Mouse (Mus musculus): Measurements from ENCODE around the gene Clnk. TPM values are rescaled to one million over a fixed set of nuclear protein-coding genes. Genes with fewer than 3 reads are reported as not detected.

Gene Clnk
- total and polyA plus RNA-seq, 3 experiments = not detected

DNA sequence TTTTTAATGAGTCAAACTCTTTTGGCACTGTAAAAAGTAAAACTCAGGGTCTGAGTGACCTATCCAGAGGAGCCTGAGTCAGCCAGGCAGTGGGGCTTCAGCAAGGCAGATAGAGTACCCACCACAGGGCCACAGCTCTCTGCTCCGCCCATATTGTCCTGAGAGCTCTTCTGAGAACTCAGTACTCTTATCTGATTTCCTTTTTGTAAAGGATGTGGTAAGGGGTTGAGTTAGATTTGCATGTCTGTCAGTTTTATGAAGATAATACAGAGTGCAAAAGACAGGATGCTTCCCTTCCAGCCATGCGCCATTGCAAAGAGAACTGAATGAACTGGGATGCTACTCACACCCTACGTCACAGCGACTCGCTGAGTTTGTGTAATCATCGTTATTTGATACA lies 12.0 kb downstream of the Clnk start:
- H3K4me3 ChIP-seq (ENCODE audit: control insufficient read depth in 1 of 2, insufficient read depth in 1 of 2, low read depth in 2 of 2, low read length in 2 of 2) = no peak overlapping the region
- DNase-seq (ENCODE audit: low read depth, low spot score) = no peak
- H3K4me1 ChIP-seq (ENCODE audit: control insufficient read depth in 1 of 2, insufficient read depth in 2 of 2, low read length in 2 of 2) = no peaks in the 10 kb centered on the region
- no peaks in the 10 kb centered on the region for H3K79me2 ChIP-seq (ENCODE audit: control insufficient read depth, insufficient read depth, low read length, poor library complexity)
- TF ChIP-seq MAZ (IDR thresholded peaks at IDR 0.05; ENCODE audit: low read depth, low read length) (no peak), TBP (IDR thresholded peaks at IDR 0.05; ENCODE audit: low read depth, low read length) (no peak), MEF2A (IDR thresholded peaks at IDR 0.05; ENCODE audit: extremely low read depth, insufficient replicate concordance, low read depth, low read length, poor library complexity, severe bottlenecking) (no peak), TAL1 (IDR thresholded peaks at IDR 0.05; ENCODE audit: low read length) (no peak), POLR2A (IDR thresholded peaks at IDR 0.05; ENCODE audit: control insufficient read depth in 1 of 2, insufficient read depth in 1 of 2, low read depth in 1 of 2, low read length in 2 of 2, poor library complexity in 1 of 2) (no peak), NRF1 (IDR thresholded peaks at IDR 0.05; ENCODE audit: insufficient read depth, low read depth, low read length, poor library complexity, severe bottlenecking) (no peak), MAX (IDR thresholded peaks at IDR 0.05; ENCODE audit: low read length) (no peak), POLR2AphosphoS5 (IDR thresholded peaks at IDR 0.05; ENCODE audit: borderline replicate concordance, low read depth, low read length) (no peak)
- no peaks in the 10 kb centered on the region for H3K27me3 ChIP-seq (ENCODE audit: control insufficient read depth in 1 of 2, insufficient read depth in 2 of 2, low read length in 2 of 2)
- no peak overlapping the region for H3K9ac ChIP-seq (ENCODE audit: control insufficient read depth, low read depth, low read length, poor library complexity, severe bottlenecking)
- H3K27ac ChIP-seq (ENCODE audit: control insufficient read depth, low read depth, low read length) = no peak overlapping the region
- H3K9me3 ChIP-seq (replicated peaks; ENCODE audit: insufficient read depth, low read length) = no peaks in the 10 kb centered on the region
- H3K36me3 ChIP-seq (ENCODE audit: control insufficient read depth in 1 of 2, insufficient read depth in 2 of 2, low read length in 2 of 2) = no peaks in the 10 kb centered on the region

DNA sequence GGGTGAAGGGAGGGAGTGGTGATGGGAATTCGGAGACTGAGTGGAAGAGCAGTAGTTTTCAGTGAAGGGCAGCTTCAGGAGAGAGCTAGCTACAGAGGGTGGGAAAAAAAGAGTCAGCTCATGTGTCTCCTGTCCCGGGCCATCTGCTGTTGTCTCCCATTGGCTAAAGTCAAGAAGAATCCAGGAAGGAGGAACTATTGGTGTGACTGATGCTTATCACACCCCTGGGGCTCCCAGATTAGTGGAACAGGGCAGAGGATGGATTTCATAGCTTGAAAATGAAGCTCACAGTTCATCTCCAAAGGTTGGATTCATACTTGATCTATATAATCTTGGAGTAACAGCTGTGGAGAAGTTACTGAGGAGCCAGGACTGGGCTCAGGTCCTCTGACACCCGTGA lies 13.6 kb downstream of the Clnk start:
- Histone ChIP-seq H3K4me1 (ENCODE audit: control insufficient read depth in 1 of 2, insufficient read depth in 2 of 2, low read length in 2 of 2) (no peaks in the 10 kb centered on the region), H3K27me3 (ENCODE audit: control insufficient read depth in 1 of 2, insufficient read depth in 2 of 2, low read length in 2 of 2) (no peaks in the 10 kb centered on the region), H3K79me2 (ENCODE audit: control insufficient read depth, insufficient read depth, low read length, poor library complexity) (no peaks in the 10 kb centered on the region), H3K9me3 (replicated peaks; ENCODE audit: insufficient read depth, low read length) (no peaks in the 10 kb centered on the region), H3K27ac (ENCODE audit: control insufficient read depth, low read depth, low read length) (no peak overlapping the region), H3K36me3 (ENCODE audit: control insufficient read depth in 1 of 2, insufficient read depth in 2 of 2, low read length in 2 of 2) (no peaks in the 10 kb centered on the region), H3K9ac (ENCODE audit: control insufficient read depth, low read depth, low read length, poor library complexity, severe bottlenecking) (no peak overlapping the region), H3K4me3 (ENCODE audit: control insufficient read depth in 1 of 2, insufficient read depth in 1 of 2, low read depth in 2 of 2, low read length in 2 of 2) (no peak overlapping the region)
- TF ChIP-seq JUND (IDR thresholded peaks at IDR 0.05; ENCODE audit: low read depth, low read length) = no peak
- no peak for TF ChIP-seq USF1 (IDR thresholded peaks at IDR 0.05; ENCODE audit: low read depth, low read length)
- TF ChIP-seq CTCF (IDR thresholded peaks at IDR 0.05 in 2 of 3, conservative IDR thresholded peaks at IDR 0.05 in 1 of 3; ENCODE audit: control insufficient read depth in 1 of 3, insufficient read depth in 1 of 3, low read depth in 2 of 3, low read length in 3 of 3, poor library complexity in 1 of 3, severe bottlenecking in 1 of 3) = no peak
- TF ChIP-seq CHD1 (IDR thresholded peaks at IDR 0.05; ENCODE audit: low read depth, low read length) = no peak
- no peak for TF ChIP-seq POLR2A (IDR thresholded peaks at IDR 0.05; ENCODE audit: control insufficient read depth in 1 of 2, insufficient read depth in 1 of 2, low read depth in 1 of 2, low read length in 2 of 2, poor library complexity in 1 of 2)
- no peak for TF ChIP-seq TAL1 (IDR thresholded peaks at IDR 0.05; ENCODE audit: low read length)
- TF ChIP-seq SIN3A (IDR thresholded peaks at IDR 0.05; ENCODE audit: low read length) = no peak
- TF ChIP-seq ZNF384 (IDR thresholded peaks at IDR 0.05; ENCODE audit: low read depth, low read length) = no peak
- no peak for TF ChIP-seq E2F4 (IDR thresholded peaks at IDR 0.05; ENCODE audit: borderline replicate concordance, low read depth, low read length)
- TF ChIP-seq USF2 (IDR thresholded peaks at IDR 0.05; ENCODE audit: borderline replicate concordance in 1 of 2, insufficient read depth in 1 of 2, low read depth in 1 of 2, low read length in 2 of 2) = no peak
- TF ChIP-seq ZKSCAN1 (IDR thresholded peaks at IDR 0.05; ENCODE audit: low read depth, low read length) = no peak
- no peak for TF ChIP-seq TCF12 (IDR thresholded peaks at IDR 0.05; ENCODE audit: low read depth, low read length)
- DNase-seq (ENCODE audit: low read depth, low spot score) = no peak

Measured in MEL (cell line).